Mouse (Mus musculus): Measurements from ENCODE around the gene Yipf1. TPM values are rescaled to one million over a fixed set of nuclear protein-coding genes. Genes with fewer than 3 reads are reported as not detected.
A peak's percentile ranks its signal among the peaks of the same experiment; 100 is the strongest.

The Yipf1 gene
- total RNA-seq (2014; rRNA removed) (47.6 and 65.3 TPM in 2 replicates), polyA plus RNA-seq (2015; fragmentation: Nextera tagmentation; extraction: Ambion mirVana) (60.2 and 61.5 TPM in 2 replicates)

- Histone ChIP-seq H3K36me3 (ENCODE audit: insufficient read depth) (peaks cover 17% of the 10 kb centered on the region; the same call in 1 of the 2 replicates), H3K9me3 (ENCODE audit: low read length) (no peaks in the 10 kb centered on the region), H3K4me1 (ENCODE audit: insufficient read depth) (peaks cover 12% of the 10 kb centered on the region; the same call in 1 of the 2 replicates), H3K27ac (ENCODE audit: low read depth, low read length) (no peak within 1 kb of the TSS), H3K4me3 (ENCODE audit: low read depth, low read length) (peak within 1 kb of the TSS; percentile 65), H3K27me3 (ENCODE audit: insufficient read depth, low read length) (no peaks in the 10 kb centered on the region), H3K9ac (peak within 1 kb of the TSS; percentile 54), H3K4me2 (ENCODE audit: low read depth) (peak within 1 kb of the TSS; percentile 61)
- peak; percentile 55 for TF ChIP-seq CTCF (IDR thresholded peaks at IDR 0.05; ENCODE audit: low read depth)
- under 1% methylated on average over 29 of the region's 29 CpGs for WGBS
- ATAC-seq = peak; percentile 96
- peak; percentile 91 for DNase-seq
Observed at GRCm38 (mm10) chr4:107313690-107314478, at the start of gene Yipf1. Gene Yipf1 (plus strand): TSS chr4:107314363.

- Histone ChIP-seq H3K4me1 (ENCODE audit: insufficient read depth) (no peaks in the 10 kb centered on the region), H3K27ac (ENCODE audit: low read depth, low read length) (no peak overlapping the region), H3K9me3 (ENCODE audit: low read length) (no peaks in the 10 kb centered on the region), H3K9ac (no peak overlapping the region), H3K36me3 (ENCODE audit: insufficient read depth) (no peaks in the 10 kb centered on the region; the same call in 1 of the 2 replicates), H3K4me3 (ENCODE audit: low read depth, low read length) (no peak overlapping the region), H3K27me3 (ENCODE audit: insufficient read depth, low read length) (no peaks in the 10 kb centered on the region), H3K4me2 (ENCODE audit: low read depth) (no peak overlapping the region)
- DNase-seq (no peak), ATAC-seq (no peak)
- no peak for TF ChIP-seq CTCF (IDR thresholded peaks at IDR 0.05; ENCODE audit: low read depth)
- WGBS = 74% methylated on average over 4 of the region's 4 CpGs
Observed at GRCm38 (mm10) chr4:107273683-107274082, 40.5 kb upstream of the Yipf1 start.

- H3K9me3 ChIP-seq (ENCODE audit: low read length) = no peaks in the 10 kb centered on the region
- TF ChIP-seq CTCF (IDR thresholded peaks at IDR 0.05; ENCODE audit: low read depth) = no peak
- no peaks in the 10 kb centered on the region for H3K4me1 ChIP-seq (ENCODE audit: insufficient read depth)
- WGBS = 89% methylated on average over 5 of the region's 5 CpGs
- H3K9ac ChIP-seq = no peak overlapping the region
- ATAC-seq = no peak
- no peak overlapping the region for H3K27ac ChIP-seq (ENCODE audit: low read depth, low read length)
- no peaks in the 10 kb centered on the region for H3K27me3 ChIP-seq (ENCODE audit: insufficient read depth, low read length)
- H3K36me3 ChIP-seq (ENCODE audit: insufficient read depth) = no peaks in the 10 kb centered on the region; the same call in 1 of the 2 replicates
- H3K4me3 ChIP-seq (ENCODE audit: low read depth, low read length) = no peak overlapping the region
- DNase-seq = no peak
- no peak overlapping the region for H3K4me2 ChIP-seq (ENCODE audit: low read depth)
Observed at GRCm38 (mm10) chr4:107274511-107274910, 39.7 kb upstream of the Yipf1 start.

- Histone ChIP-seq H3K4me3 (ENCODE audit: low read depth, low read length) (no peak overlapping the region), H3K36me3 (ENCODE audit: insufficient read depth) (peaks cover 8% of the 10 kb centered on the region), H3K27ac (ENCODE audit: low read depth, low read length) (no peak overlapping the region), H3K4me1 (ENCODE audit: insufficient read depth) (no peaks in the 10 kb centered on the region), H3K4me2 (ENCODE audit: low read depth) (no peak overlapping the region), H3K27me3 (ENCODE audit: insufficient read depth, low read length) (no peaks in the 10 kb centered on the region), H3K9ac (no peak overlapping the region), H3K9me3 (ENCODE audit: low read length) (no peaks in the 10 kb centered on the region)
- WGBS = 14% methylated on average over 8 of the region's 8 CpGs
- TF ChIP-seq CTCF (IDR thresholded peaks at IDR 0.05; ENCODE audit: low read depth) = no peak
- DNase-seq (no peak), ATAC-seq (no peak)
Observed at GRCm38 (mm10) chr4:107278188-107278707, 35.9 kb upstream of the Yipf1 start.

GRCm38 (mm10) chr4:107280843-107281475 is 33.2 kb upstream of the Yipf1 start:
- WGBS = 81% methylated on average over 7 of the region's 7 CpGs

GRCm38 (mm10) chr4:107285446-107286200 is 28.5 kb upstream of the Yipf1 start:
- no peak for DNase-seq
- Histone ChIP-seq H3K4me2 (ENCODE audit: low read depth) (no peak overlapping the region), H3K36me3 (ENCODE audit: insufficient read depth) (0 out of 2 replicates have a peak, but pooled peaks cover under 1% of the 10 kb centered on the region), H3K9me3 (ENCODE audit: low read length) (no peaks in the 10 kb centered on the region), H3K27me3 (ENCODE audit: insufficient read depth, low read length) (no peaks in the 10 kb centered on the region), H3K4me3 (ENCODE audit: low read depth, low read length) (no peak overlapping the region), H3K27ac (ENCODE audit: low read depth, low read length) (no peak overlapping the region), H3K4me1 (ENCODE audit: insufficient read depth) (no peaks in the 10 kb centered on the region), H3K9ac (no peak overlapping the region)
- ATAC-seq = no peak
- no peak for TF ChIP-seq CTCF (IDR thresholded peaks at IDR 0.05; ENCODE audit: low read depth)
- WGBS = 93% methylated on average over 3 of the region's 3 CpGs

More at GRCm38 (mm10) chr4:107280843-107281475, 33.2 kb upstream of the Yipf1 start:
- no peaks in the 10 kb centered on the region for H3K4me1 ChIP-seq (ENCODE audit: insufficient read depth)
- no peak for ATAC-seq
- H3K4me2 ChIP-seq (ENCODE audit: low read depth) = no peak overlapping the region
- no peaks in the 10 kb centered on the region for H3K27me3 ChIP-seq (ENCODE audit: insufficient read depth, low read length)
- H3K9me3 ChIP-seq (ENCODE audit: low read length) = no peaks in the 10 kb centered on the region
- no peak overlapping the region for H3K4me3 ChIP-seq (ENCODE audit: low read depth, low read length)
- no peak overlapping the region for H3K9ac ChIP-seq
- no peak for DNase-seq
- peaks cover 8% of the 10 kb centered on the region for H3K36me3 ChIP-seq (ENCODE audit: insufficient read depth)
- H3K27ac ChIP-seq (ENCODE audit: low read depth, low read length) = no peak overlapping the region
- no peak for TF ChIP-seq CTCF (IDR thresholded peaks at IDR 0.05; ENCODE audit: low read depth)
